Mouse (Mus musculus): ENCODE results near the gene Mavs.

The Mavs gene

GRCm38 (mm10) chr2:131262213-131262672 is 28.4 kb downstream of the Mavs start, which contains the start of gene Pank2:
Gene Pank2, plus strand, starts transcription at chr2:131262495.
- peak; percentile 98 for DNase-seq (ENCODE audit: low spot score)

GRCm38 (mm10) chr2:131262680-131263670 is 29.1 kb downstream of the Mavs start:
- DNase-seq (ENCODE audit: low spot score), result no peak

GRCm38 (mm10) chr2:131264027-131264426 is 30.2 kb downstream of the Mavs start:
- no peak for DNase-seq (ENCODE audit: low spot score)

GRCm38 (mm10) chr2:131265056-131265455 is 31.2 kb downstream of the Mavs start:
- DNase-seq (ENCODE audit: low spot score), result no peak

- no peak for DNase-seq (ENCODE audit: low spot score)
These were observed 41.6 kb downstream of the Mavs start for GRCm38 (mm10) chr2:131275493-131275892.

- DNase-seq (ENCODE audit: low spot score), result no peak
These were observed 42.9 kb downstream of the Mavs start for GRCm38 (mm10) chr2:131276722-131277121.

GRCm38 (mm10) chr2:131281596-131281995 is 47.7 kb downstream of the Mavs start:
- no peak for DNase-seq (ENCODE audit: low spot score)

- no peak for DNase-seq (ENCODE audit: low spot score)
These were observed 52.4 kb downstream of the Mavs start for GRCm38 (mm10) chr2:131286276-131286675.

- DNase-seq (ENCODE audit: low spot score), result no peak
These were observed 56.8 kb downstream of the Mavs start for GRCm38 (mm10) chr2:131290669-131291068.

- DNase-seq (ENCODE audit: low spot score), result no peak
These were observed 62.9 kb downstream of the Mavs start for GRCm38 (mm10) chr2:131296746-131297261.
